Mouse (Mus musculus): ENCODE results near the gene Fance.
A peak's percentile ranks its signal among the peaks of the same experiment; 100 is the strongest.
"Not testable (repeated sequence)": the region's sequence is repeated elsewhere in the genome, so short reads cannot be mapped to it uniquely, and the experiment has no call there.

DNA sequence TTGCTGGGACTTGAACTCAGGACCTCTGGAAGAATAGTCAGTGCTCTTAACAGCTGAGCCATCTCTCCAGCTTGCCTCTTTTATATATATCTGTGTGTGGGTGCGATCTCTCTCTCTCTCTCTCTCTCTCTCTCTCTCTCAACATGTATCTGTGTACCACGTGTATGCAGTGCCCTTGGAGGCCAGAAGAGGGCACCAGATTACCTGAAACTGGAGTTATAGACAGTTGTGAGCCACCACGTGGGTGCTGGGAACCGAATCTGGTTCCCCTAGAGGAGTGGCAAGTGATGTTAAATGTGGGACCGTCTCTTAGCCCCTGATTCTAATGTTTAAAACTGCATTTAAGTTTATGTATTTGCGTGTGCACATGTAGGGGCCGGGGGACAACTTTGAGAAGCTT, 11.1 kb downstream of the Fance start:
- TF ChIP-seq CTCF (conservative IDR thresholded peaks at IDR 0.05; ENCODE audit: insufficient read depth, insufficient read length, low read depth, low read length), result 0 out of 2 replicates have a peak, but pooled peaks have one; percentile 1
- TF ChIP-seq POLR2A (IDR thresholded peaks at IDR 0.05; ENCODE audit: low read depth, low read length), result not testable (repeated sequence)

Measured in kidney, adult 2 months (tissue).